Mouse (Mus musculus): ENCODE data around the gene Wnk3. TPM values are rescaled to one million over a fixed set of nuclear protein-coding genes. Genes with fewer than 3 reads are reported as not detected.
"Not testable (repeated sequence)": the region's sequence is repeated elsewhere in the genome, so short reads cannot be mapped to it uniquely, and the experiment has no call there.

Wnk3 gene
- 0.92 and 1.1 TPM in 2 replicates for polyA plus RNA-seq (2015; fragmentation: Nextera tagmentation; extraction: Ambion mirVana)

DNA sequence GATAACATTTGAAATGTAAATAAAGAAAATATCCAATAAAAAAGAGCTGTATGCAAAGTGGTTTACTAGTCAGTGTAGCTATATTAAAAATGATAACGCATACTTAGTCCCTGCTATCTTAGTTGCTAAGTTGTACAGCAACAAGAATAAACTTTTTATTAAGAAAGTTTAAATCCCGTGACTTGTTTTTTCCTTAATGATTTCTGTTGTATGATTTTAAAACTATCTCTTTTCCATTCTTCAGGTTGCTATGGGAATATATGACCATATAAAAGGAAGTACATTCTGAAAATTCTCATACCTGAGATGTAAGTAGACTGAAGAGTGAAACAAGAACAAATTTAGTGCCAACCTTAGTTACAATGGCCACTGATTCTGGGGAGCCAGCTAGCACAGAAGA is at the start of gene Wnk3:
Gene Wnk3 (plus strand): TSS at position 301 of the 400 bp plus-strand sequence.
- H3K4me1 ChIP-seq (replicated peaks; ENCODE audit: control insufficient read depth, insufficient read depth, low read length), result no peaks in the 10 kb centered on the region
- H3K4me3 ChIP-seq (ENCODE audit: low read length), result no peak within 1 kb of the TSS
- H3K9me3 ChIP-seq (ENCODE audit: control insufficient read depth, low read length), result no peaks in the 10 kb centered on the region
- no peak within 1 kb of the TSS for H3K27ac ChIP-seq (ENCODE audit: low read length)
- 86% methylated on average over 2 of the region's 2 CpGs for WGBS
- H3K4me2 ChIP-seq (ENCODE audit: low read depth, low read length), result no peak within 1 kb of the TSS
- no peaks in the 10 kb centered on the region for H3K27me3 ChIP-seq (ENCODE audit: control insufficient read depth, insufficient read depth, low read depth, low read length)
- ATAC-seq (ENCODE audit: low read depth), result no peak
- no peak within 1 kb of the TSS for H3K9ac ChIP-seq (ENCODE audit: low read length)
- no peaks in the 10 kb centered on the region for H3K36me3 ChIP-seq (ENCODE audit: control insufficient read depth, insufficient read depth, low read length)

DNA sequence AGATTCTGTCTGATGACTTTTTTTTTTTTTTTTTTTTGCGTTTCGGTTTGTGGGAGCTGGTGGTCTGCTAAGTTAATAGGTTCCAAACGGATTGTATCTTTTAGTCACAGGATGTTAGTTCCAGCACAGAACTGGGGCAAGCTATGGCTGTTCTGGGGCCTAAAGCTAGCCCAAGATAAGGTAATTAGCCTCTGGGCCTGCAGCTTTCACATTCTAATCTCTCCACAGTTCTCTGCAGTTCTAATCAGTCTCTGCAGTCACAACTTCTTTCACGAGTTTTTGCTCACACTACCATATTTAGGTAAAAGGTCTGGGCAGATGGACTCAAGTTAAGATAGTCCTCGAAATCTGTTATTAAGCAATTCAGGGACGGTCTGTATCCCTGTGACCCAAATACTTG is 39.5 kb upstream of the Wnk3 start:
- WGBS, result 58% methylated on average over 6 of the region's 6 CpGs
- no peak overlapping the region for H3K4me2 ChIP-seq (ENCODE audit: low read depth, low read length)
- H3K36me3 ChIP-seq (ENCODE audit: control insufficient read depth, insufficient read depth, low read length), result no peaks in the 10 kb centered on the region
- H3K9ac ChIP-seq (ENCODE audit: low read length), result no peak overlapping the region
- no peak for ATAC-seq (ENCODE audit: low read depth)
- H3K9me3 ChIP-seq (ENCODE audit: control insufficient read depth, low read length), result no peaks in the 10 kb centered on the region
- no peak overlapping the region for H3K27ac ChIP-seq (ENCODE audit: low read length)
- H3K27me3 ChIP-seq (ENCODE audit: control insufficient read depth, insufficient read depth, low read depth, low read length), result no peaks in the 10 kb centered on the region
- H3K4me3 ChIP-seq (ENCODE audit: low read length), result no peak overlapping the region
- H3K4me1 ChIP-seq (replicated peaks; ENCODE audit: control insufficient read depth, insufficient read depth, low read length), result no peaks in the 10 kb centered on the region

DNA sequence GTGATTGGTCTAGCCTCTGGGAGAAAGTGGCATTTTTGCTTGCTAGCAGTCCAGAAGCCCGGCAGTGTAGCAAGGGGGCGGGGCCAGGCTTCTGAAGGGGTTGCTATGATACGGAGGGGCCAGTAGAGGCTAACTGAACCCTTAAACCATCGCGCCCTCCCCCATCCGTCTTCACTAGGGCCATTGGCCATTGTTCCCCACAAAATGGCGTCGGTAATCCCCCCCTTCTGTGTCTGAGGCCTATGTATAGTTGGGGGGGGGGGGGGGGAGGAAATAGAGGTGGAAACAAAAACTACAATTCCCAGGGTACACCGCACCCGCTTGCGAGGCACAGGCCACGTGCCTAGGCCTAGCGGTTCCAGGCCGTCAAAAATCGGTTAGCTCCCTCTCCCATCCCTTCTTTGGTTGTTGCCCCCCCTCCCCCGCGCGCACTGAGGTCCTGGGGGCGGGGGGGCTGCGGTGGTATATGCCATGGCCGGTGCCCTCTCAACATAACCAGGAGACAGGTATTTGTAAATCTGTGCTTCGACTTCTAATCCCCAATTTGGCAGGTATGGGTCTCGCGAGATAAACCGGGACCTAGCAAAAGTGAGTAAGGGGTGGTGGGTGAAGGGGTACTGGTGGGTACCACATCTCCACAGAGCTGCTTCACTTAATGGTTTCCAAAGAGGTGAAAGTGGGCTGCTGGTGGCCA is 29.3 kb upstream of the Wnk3 start:
- peak overlapping the region; percentile 62 for H3K4me2 ChIP-seq (ENCODE audit: low read depth, low read length)
- no peaks in the 10 kb centered on the region for H3K36me3 ChIP-seq (ENCODE audit: control insufficient read depth, insufficient read depth, low read length)
- peak; percentile 85 for ATAC-seq (ENCODE audit: low read depth)
- no peaks in the 10 kb centered on the region; the same call in 1 of the 2 replicates for H3K4me1 ChIP-seq (replicated peaks; ENCODE audit: control insufficient read depth, insufficient read depth, low read length)
- H3K27me3 ChIP-seq (ENCODE audit: control insufficient read depth, insufficient read depth, low read depth, low read length), result no peaks in the 10 kb centered on the region; the same call in 1 of the 2 replicates
- H3K4me3 ChIP-seq (ENCODE audit: low read length), result peak overlapping the region; percentile 57
- peak overlapping the region; percentile 47; the same call in 1 of the 2 replicates for H3K9ac ChIP-seq (ENCODE audit: low read length)
- no peaks in the 10 kb centered on the region for H3K9me3 ChIP-seq (ENCODE audit: control insufficient read depth, low read length)
- WGBS, result 15% methylated on average over 25 of the region's 25 CpGs
- H3K27ac ChIP-seq (ENCODE audit: low read length), result peak overlapping the region; percentile 29; the same call in 1 of the 2 replicates

DNA sequence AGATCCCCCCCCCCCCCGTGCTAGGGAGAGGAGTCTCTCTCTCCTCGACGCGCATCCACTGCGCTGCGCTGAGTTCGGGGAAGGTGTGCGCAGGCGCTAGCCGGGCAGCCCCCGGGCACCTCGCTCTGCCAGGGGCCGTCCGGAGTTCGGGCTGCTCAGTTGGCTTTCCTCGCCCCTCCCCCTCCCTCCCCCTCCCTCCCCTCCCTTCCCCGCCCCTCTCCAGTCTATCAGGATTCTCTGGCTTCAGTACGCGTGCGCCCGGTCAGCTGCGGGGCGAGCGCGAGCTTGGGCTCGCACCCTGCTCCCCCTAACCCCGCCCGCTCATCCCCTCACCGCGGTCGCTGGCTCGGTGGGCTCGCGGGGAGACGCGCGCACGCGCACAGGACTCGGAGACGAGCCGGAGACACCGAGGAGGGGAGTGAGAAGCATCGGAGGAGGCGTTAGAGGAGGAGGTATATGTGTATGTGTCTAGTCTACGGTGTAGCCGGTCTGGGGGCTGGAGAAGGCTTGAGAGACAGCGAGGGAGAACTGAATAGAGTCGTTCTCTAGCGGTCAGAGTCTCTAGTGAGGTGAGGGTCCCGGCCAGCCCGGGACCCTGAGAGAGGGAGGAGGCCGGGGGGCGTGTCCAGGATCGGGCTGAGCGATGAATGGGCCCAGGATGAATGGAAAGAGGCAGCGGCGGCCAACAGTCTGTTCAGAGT is 28.5 kb upstream of the Wnk3 start:
- H3K4me3 ChIP-seq (ENCODE audit: low read length), result peak overlapping the region; percentile 57
- peak overlapping the region; percentile 61 for H3K9ac ChIP-seq (ENCODE audit: low read length)
- no peaks in the 10 kb centered on the region for H3K9me3 ChIP-seq (ENCODE audit: control insufficient read depth, low read length)
- ATAC-seq (ENCODE audit: low read depth), result peak; percentile 91
- 8% methylated on average over 37 of the region's 58 CpGs for WGBS
- no peaks in the 10 kb centered on the region; the same call in 1 of the 2 replicates for H3K4me1 ChIP-seq (replicated peaks; ENCODE audit: control insufficient read depth, insufficient read depth, low read length)
- peak overlapping the region; percentile 62 for H3K4me2 ChIP-seq (ENCODE audit: low read depth, low read length)
- H3K27me3 ChIP-seq (ENCODE audit: control insufficient read depth, insufficient read depth, low read depth, low read length), result no peaks in the 10 kb centered on the region; the same call in 1 of the 2 replicates
- peak overlapping the region; percentile 39 for H3K27ac ChIP-seq (ENCODE audit: low read length)
- H3K36me3 ChIP-seq (ENCODE audit: control insufficient read depth, insufficient read depth, low read length), result no peaks in the 10 kb centered on the region

DNA sequence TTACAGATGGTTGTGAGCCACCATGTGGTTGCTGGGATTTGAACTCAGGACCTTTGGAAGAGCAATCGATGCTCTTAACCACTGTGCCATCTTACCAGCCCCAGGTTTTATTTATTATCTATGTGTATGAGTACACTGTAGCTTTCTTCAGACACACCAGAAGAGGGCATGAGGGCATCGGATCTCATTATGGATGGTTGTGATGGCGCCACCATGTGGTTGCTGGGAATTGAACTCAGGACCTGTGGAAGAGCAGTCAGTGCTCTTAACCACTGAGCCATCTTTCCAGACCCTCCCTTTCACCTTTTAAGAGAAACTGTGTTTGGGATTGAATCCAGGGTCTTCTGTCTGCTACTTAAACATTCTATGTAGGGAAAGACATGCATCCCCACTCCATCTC is 24.7 kb upstream of the Wnk3 start:
- not testable (repeated sequence) for H3K27ac ChIP-seq (ENCODE audit: low read length); H3K9ac ChIP-seq (ENCODE audit: low read length); H3K4me3 ChIP-seq (ENCODE audit: low read length); H3K9me3 ChIP-seq (ENCODE audit: control insufficient read depth, low read length); H3K27me3 ChIP-seq (ENCODE audit: control insufficient read depth, insufficient read depth, low read depth, low read length); ATAC-seq (ENCODE audit: low read depth); H3K4me1 ChIP-seq (replicated peaks; ENCODE audit: control insufficient read depth, insufficient read depth, low read length); H3K36me3 ChIP-seq (ENCODE audit: control insufficient read depth, insufficient read depth, low read length); H3K4me2 ChIP-seq (ENCODE audit: low read depth, low read length)
- 65% methylated on average over 3 of the region's 3 CpGs for WGBS

DNA sequence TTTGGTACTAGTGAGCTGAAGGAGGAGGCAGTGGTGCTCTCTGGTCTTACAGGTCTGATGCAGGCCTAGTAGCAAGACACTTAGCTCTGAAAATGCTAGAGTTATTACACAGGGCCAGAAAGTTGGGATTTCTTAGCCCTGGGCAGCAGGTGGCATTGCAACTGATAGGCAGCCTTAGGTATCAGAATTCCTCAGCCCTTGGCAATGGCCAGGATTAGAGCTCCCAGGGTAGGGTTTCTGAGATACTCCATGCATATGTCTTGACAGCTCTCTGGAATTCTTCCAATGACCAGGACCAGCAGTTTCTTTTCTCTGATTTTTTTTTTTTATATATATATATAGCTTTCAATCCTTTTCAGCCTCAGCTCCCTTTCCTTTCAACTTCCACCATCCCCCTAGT is 100.5 kb downstream of the Wnk3 start:
- Histone ChIP-seq H3K4me2 (ENCODE audit: low read depth, low read length) (no peak overlapping the region), H3K36me3 (ENCODE audit: control insufficient read depth, insufficient read depth, low read length) (no peaks in the 10 kb centered on the region), H3K27me3 (ENCODE audit: control insufficient read depth, insufficient read depth, low read depth, low read length) (no peaks in the 10 kb centered on the region), H3K27ac (ENCODE audit: low read length) (no peak overlapping the region), H3K4me1 (replicated peaks; ENCODE audit: control insufficient read depth, insufficient read depth, low read length) (no peaks in the 10 kb centered on the region), H3K9ac (ENCODE audit: low read length) (no peak overlapping the region), H3K4me3 (ENCODE audit: low read length) (no peak overlapping the region), H3K9me3 (ENCODE audit: control insufficient read depth, low read length) (no peaks in the 10 kb centered on the region)
- no peak for ATAC-seq (ENCODE audit: low read depth)

DNA sequence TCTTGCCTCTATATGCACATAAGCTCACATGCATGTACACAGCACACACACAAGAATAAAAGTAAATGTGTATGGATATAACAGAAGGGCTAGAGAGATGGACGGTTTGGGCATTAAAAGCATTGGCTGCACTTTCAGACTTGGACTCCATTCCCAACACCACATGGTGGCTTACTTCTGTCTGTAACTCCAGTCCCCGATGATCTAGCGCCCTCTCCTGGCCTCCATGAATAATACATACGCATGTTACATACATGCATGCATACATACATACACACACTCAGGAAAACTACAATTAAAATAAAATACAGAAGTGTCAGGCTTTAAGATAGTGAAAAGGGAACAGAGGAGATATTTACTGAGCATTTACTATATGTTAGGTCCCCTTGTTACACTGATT is 115.9 kb downstream of the Wnk3 start:
- H3K36me3 ChIP-seq (ENCODE audit: control insufficient read depth, insufficient read depth, low read length), result no peaks in the 10 kb centered on the region
- H3K27ac ChIP-seq (ENCODE audit: low read length), result no peak overlapping the region
- H3K4me1 ChIP-seq (replicated peaks; ENCODE audit: control insufficient read depth, insufficient read depth, low read length), result no peaks in the 10 kb centered on the region
- no peaks in the 10 kb centered on the region; the same call in 1 of the 2 replicates for H3K27me3 ChIP-seq (ENCODE audit: control insufficient read depth, insufficient read depth, low read depth, low read length)
- ATAC-seq (ENCODE audit: low read depth), result no peak
- H3K9ac ChIP-seq (ENCODE audit: low read length), result no peak overlapping the region
- no peak overlapping the region for H3K4me2 ChIP-seq (ENCODE audit: low read depth, low read length)
- H3K9me3 ChIP-seq (ENCODE audit: control insufficient read depth, low read length), result no peaks in the 10 kb centered on the region
- H3K4me3 ChIP-seq (ENCODE audit: low read length), result no peak overlapping the region
- 75% methylated on average over 4 of the region's 4 CpGs for WGBS

DNA sequence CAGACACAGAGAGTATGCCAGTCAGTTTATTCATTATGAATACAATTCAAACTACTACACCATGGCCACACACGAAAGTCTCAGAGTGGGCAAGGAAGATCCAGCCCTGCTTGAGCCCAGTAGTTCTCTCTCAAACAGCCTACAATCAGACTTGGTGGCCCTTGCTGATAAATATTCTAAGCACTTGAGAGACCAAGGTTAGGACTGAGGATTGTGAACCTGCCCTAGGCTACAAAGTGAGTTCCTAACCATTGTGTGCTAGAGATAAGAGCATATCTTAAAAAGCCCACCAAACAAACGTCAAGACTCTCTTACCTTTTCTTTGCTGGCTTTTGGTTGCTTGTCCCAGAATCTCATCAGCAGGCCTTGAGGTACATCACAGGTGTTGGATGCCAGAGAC is 135.7 kb downstream of the Wnk3 start:
- no peak overlapping the region for H3K4me3 ChIP-seq (ENCODE audit: low read length)
- no peak overlapping the region for H3K27ac ChIP-seq (ENCODE audit: low read length)
- H3K4me1 ChIP-seq (replicated peaks; ENCODE audit: control insufficient read depth, insufficient read depth, low read length), result no peaks in the 10 kb centered on the region
- no peak overlapping the region for H3K4me2 ChIP-seq (ENCODE audit: low read depth, low read length)
- no peak overlapping the region for H3K9ac ChIP-seq (ENCODE audit: low read length)
- H3K9me3 ChIP-seq (ENCODE audit: control insufficient read depth, low read length), result no peaks in the 10 kb centered on the region
- H3K36me3 ChIP-seq (ENCODE audit: control insufficient read depth, insufficient read depth, low read length), result no peaks in the 10 kb centered on the region
- 57% methylated on average over 2 of the region's 2 CpGs for WGBS
- ATAC-seq (ENCODE audit: low read depth), result no peak
- no peaks in the 10 kb centered on the region for H3K27me3 ChIP-seq (ENCODE audit: control insufficient read depth, insufficient read depth, low read depth, low read length)

DNA sequence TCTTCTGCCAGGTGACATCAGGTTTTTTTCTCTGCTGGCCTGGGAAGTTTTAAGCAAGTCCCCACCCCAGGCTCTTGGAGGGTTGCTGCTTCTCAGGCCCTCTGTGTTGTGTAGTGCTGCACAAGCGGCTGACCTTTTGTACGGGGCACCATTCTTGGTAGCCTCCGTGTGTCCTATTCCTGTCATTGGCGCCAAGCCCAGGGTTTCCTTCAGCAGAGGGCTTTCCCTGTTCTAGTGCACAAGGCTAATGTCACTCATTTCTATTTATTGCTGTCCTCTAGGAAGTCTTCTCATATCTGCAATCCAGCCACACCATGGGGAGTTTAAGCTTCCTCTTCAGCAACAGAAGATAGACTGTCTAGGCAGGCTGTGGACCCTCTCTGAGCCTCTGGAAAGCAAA is 139.9 kb downstream of the Wnk3 start:
- no peaks in the 10 kb centered on the region for H3K4me1 ChIP-seq (replicated peaks; ENCODE audit: control insufficient read depth, insufficient read depth, low read length)
- H3K9ac ChIP-seq (ENCODE audit: low read length), result no peak overlapping the region
- no peaks in the 10 kb centered on the region for H3K27me3 ChIP-seq (ENCODE audit: control insufficient read depth, insufficient read depth, low read depth, low read length)
- ATAC-seq (ENCODE audit: low read depth), result no peak
- H3K4me3 ChIP-seq (ENCODE audit: low read length), result no peak overlapping the region
- no peaks in the 10 kb centered on the region for H3K36me3 ChIP-seq (ENCODE audit: control insufficient read depth, insufficient read depth, low read length)
- no peak overlapping the region for H3K27ac ChIP-seq (ENCODE audit: low read length)
- H3K9me3 ChIP-seq (ENCODE audit: control insufficient read depth, low read length), result no peaks in the 10 kb centered on the region
- H3K4me2 ChIP-seq (ENCODE audit: low read depth, low read length), result no peak overlapping the region
- 55% methylated on average over 4 of the region's 4 CpGs for WGBS
